Mouse (Mus musculus) lung, postnatal 14 days (tissue): ENCODE data around the gene Cd320.
A peak's percentile ranks its signal among the peaks of the same experiment; 100 is the strongest.
"Not testable (repeated sequence)": the region's sequence is repeated elsewhere in the genome, so short reads cannot be mapped to it uniquely, and the experiment has no call there.

Source experiments
- DNase-seq: peaks from one replicate; pipeline ENCODE4 v3.0.0; 2021

The Cd320 gene

GRCm38 (mm10) chr17:33842966-33843795, at the start of gene Cd320:
Gene Cd320, plus strand, starts transcription at chr17:33843091.
- peak; percentile 91 for DNase-seq

- DNase-seq: peak; percentile 52
Measured at GRCm38 (mm10) chr17:33798306-33798705, 44.6 kb upstream of the Cd320 start.

- DNase-seq: no peak
Measured at GRCm38 (mm10) chr17:33799277-33799676, 43.6 kb upstream of the Cd320 start.

GRCm38 (mm10) chr17:33802221-33802620, 40.7 kb upstream of the Cd320 start:
- DNase-seq: no peak

GRCm38 (mm10) chr17:33804205-33804604, 38.7 kb upstream of the Cd320 start:
- DNase-seq: no peak

- DNase-seq: peak; percentile 26
Measured at GRCm38 (mm10) chr17:33804745-33805144, 38.1 kb upstream of the Cd320 start.

GRCm38 (mm10) chr17:33807181-33807888, 35.6 kb upstream of the Cd320 start:
- no peak for DNase-seq

GRCm38 (mm10) chr17:33808192-33808591, 34.7 kb upstream of the Cd320 start:
- no peak for DNase-seq

- DNase-seq: peak; percentile 97
Measured at GRCm38 (mm10) chr17:33810334-33811141, 32.4 kb upstream of the Cd320 start, which contains the start of gene Kank3. Gene Kank3, plus strand, starts transcription at chr17:33810519.

- no peak for DNase-seq
Measured at GRCm38 (mm10) chr17:33811142-33811516, 31.8 kb upstream of the Cd320 start.

- peak; percentile 44 for DNase-seq
Measured at GRCm38 (mm10) chr17:33812475-33812874, 30.4 kb upstream of the Cd320 start.

- DNase-seq: peak; percentile 84
Measured at GRCm38 (mm10) chr17:33812990-33813389, 29.9 kb upstream of the Cd320 start.

- DNase-seq: no peak
Measured at GRCm38 (mm10) chr17:33815399-33815798, 27.5 kb upstream of the Cd320 start.

GRCm38 (mm10) chr17:33816612-33817011, 26.3 kb upstream of the Cd320 start:
- DNase-seq: no peak

GRCm38 (mm10) chr17:33817184-33817968, 25.5 kb upstream of the Cd320 start:
- DNase-seq: peak; percentile 88

- DNase-seq: no peak
Measured at GRCm38 (mm10) chr17:33817969-33818643, 24.8 kb upstream of the Cd320 start.

GRCm38 (mm10) chr17:33822436-33822959, 20.4 kb upstream of the Cd320 start:
- DNase-seq: no peak

- DNase-seq: not testable (repeated sequence)
Measured at GRCm38 (mm10) chr17:33823171-33823570, 19.7 kb upstream of the Cd320 start.

- peak; percentile 99 for DNase-seq
Measured at GRCm38 (mm10) chr17:33824084-33824996, 18.6 kb upstream of the Cd320 start, which contains the start of the genes Rps28 and Ndufa7. Gene Rps28, minus strand, starts transcription at chr17:33824562. Gene Ndufa7, plus strand, starts transcription at chr17:33824572.

GRCm38 (mm10) chr17:33824997-33825330, 17.9 kb upstream of the Cd320 start:
- DNase-seq: not testable (repeated sequence)
